Mouse (Mus musculus): Measurements from ENCODE around the gene Il15. TPM values are rescaled to one million over a fixed set of nuclear protein-coding genes. Genes with fewer than 3 reads are reported as not detected.
A peak's percentile ranks its signal among the peaks of the same experiment; 100 is the strongest.

Il15 gene
- polyA plus RNA-seq (2021), result 3.5 TPM

- no peak for TF ChIP-seq CTCF (IDR thresholded peaks at IDR 0.05)
- ChIA-PET POLR2A (no interaction called here), CTCF (interaction anchor here (1.0 to 1.9 kb wide), 2 partner anchors 16 to 28 kb away, joined by 3 to 5 read pairs; no protein-coding TSS in a partner anchor)
- peak; percentile 63 for ATAC-seq
- in situ Hi-C loops (cut with MboI; ENCODE audit: low pct_unique_long_range_greater_than_20kb), result no loop called here
- no peaks in the 10 kb centered on the region for H3K27me3 ChIP-seq
- no peak for DNase-seq (ENCODE audit: low read depth, low spot score)
These were observed at the start of gene Il15 for GRCm38 (mm10) chr8:82402686-82403330. Gene Il15 (minus strand): TSS chr8:82403222.

GRCm38 (mm10) chr8:82444897-82445296, 41.9 kb upstream of the Il15 start:
- no peaks in the 10 kb centered on the region for H3K27me3 ChIP-seq
- TF ChIP-seq CTCF (IDR thresholded peaks at IDR 0.05), result no peak
- ATAC-seq, result no peak
- in situ Hi-C loops (cut with MboI; ENCODE audit: low pct_unique_long_range_greater_than_20kb), result no loop called here
- DNase-seq (ENCODE audit: low read depth, low spot score), result no peak
- ChIA-PET POLR2A (no interaction called here), CTCF (interaction anchor here (1.0 to 1.5 kb wide), 2 partner anchors 9 to 15 kb away, joined by 4 to 5 read pairs; no protein-coding TSS in a partner anchor)

GRCm38 (mm10) chr8:82416587-82417340, 13.7 kb upstream of the Il15 start:
- ATAC-seq (no peak), DNase-seq (ENCODE audit: low read depth, low spot score) (no peak)
- no peak for TF ChIP-seq CTCF (IDR thresholded peaks at IDR 0.05)
- H3K27me3 ChIP-seq, result no peaks in the 10 kb centered on the region
- POLR2A ChIA-PET, result no interaction called here
- in situ Hi-C loops (cut with MboI; ENCODE audit: low pct_unique_long_range_greater_than_20kb), result no loop called here
- CTCF ChIA-PET, result no interaction called here

GRCm38 (mm10) chr8:82415485-82415884, 12.5 kb upstream of the Il15 start:
- POLR2A ChIA-PET, result no interaction called here
- ATAC-seq, result no peak

GRCm38 (mm10) chr8:82410135-82410534, 7.1 kb upstream of the Il15 start:
- POLR2A ChIA-PET, result no interaction called here
- no peak for TF ChIP-seq CTCF (IDR thresholded peaks at IDR 0.05)
- in situ Hi-C loops (cut with MboI; ENCODE audit: low pct_unique_long_range_greater_than_20kb), result no loop called here
- DNase-seq (ENCODE audit: low read depth, low spot score) (no peak), ATAC-seq (no peak)
- H3K27me3 ChIP-seq, result no peaks in the 10 kb centered on the region
- CTCF ChIA-PET, result no interaction called here

More at GRCm38 (mm10) chr8:82415485-82415884, 12.5 kb upstream of the Il15 start:
- no peak for DNase-seq (ENCODE audit: low read depth, low spot score)
- H3K27me3 ChIP-seq, result no peaks in the 10 kb centered on the region
- CTCF ChIA-PET, result interaction anchor here (1.0 kb wide), 1 partner anchor 278 kb away, joined by 3 read pairs; no protein-coding TSS in a partner anchor
- TF ChIP-seq CTCF (IDR thresholded peaks at IDR 0.05), result no peak
- in situ Hi-C loops (cut with MboI; ENCODE audit: low pct_unique_long_range_greater_than_20kb), result no loop called here

- in situ Hi-C loops (cut with MboI; ENCODE audit: low pct_unique_long_range_greater_than_20kb), result no loop called here
- DNase-seq (ENCODE audit: low read depth, low spot score) (no peak), ATAC-seq (no peak)
- no peak for TF ChIP-seq CTCF (IDR thresholded peaks at IDR 0.05)
- POLR2A ChIA-PET, result no interaction called here
- CTCF ChIA-PET, result no interaction called here
- H3K27me3 ChIP-seq, result no peaks in the 10 kb centered on the region
These were observed 4.0 kb upstream of the Il15 start for GRCm38 (mm10) chr8:82407060-82407459.

GRCm38 (mm10) chr8:82404068-82404467, 1.0 kb upstream of the Il15 start:
- no peaks in the 10 kb centered on the region for H3K27me3 ChIP-seq
- DNase-seq (ENCODE audit: low read depth, low spot score), result no peak
- POLR2A ChIA-PET, result no interaction called here
- CTCF ChIA-PET, result no interaction called here
- in situ Hi-C loops (cut with MboI; ENCODE audit: low pct_unique_long_range_greater_than_20kb), result no loop called here
- TF ChIP-seq CTCF (IDR thresholded peaks at IDR 0.05), result no peak
- no peak for ATAC-seq

- in situ Hi-C loops (cut with MboI; ENCODE audit: low pct_unique_long_range_greater_than_20kb), result no loop called here
- no peaks in the 10 kb centered on the region for H3K27me3 ChIP-seq
- no peak for DNase-seq (ENCODE audit: low read depth, low spot score)
- peak; percentile 79 for ATAC-seq
- CTCF ChIA-PET, result interaction anchor here (1.0 to 1.9 kb wide), 2 partner anchors 15 to 27 kb away, joined by 3 to 5 read pairs; no protein-coding TSS in a partner anchor
- no peak for TF ChIP-seq CTCF (IDR thresholded peaks at IDR 0.05)
- POLR2A ChIA-PET, result interaction anchor here (0.6 kb wide), 1 partner anchor 117 kb away, joined by 3 read pairs; no protein-coding TSS in a partner anchor
These were observed 749 bp downstream of the Il15 start for GRCm38 (mm10) chr8:82402261-82402685.

GRCm38 (mm10) chr8:82401490-82401889, 1.5 kb downstream of the Il15 start:
- ChIA-PET CTCF (interaction anchor here (1.0 to 1.9 kb wide), 2 partner anchors 14 to 27 kb away, joined by 3 to 5 read pairs; no protein-coding TSS in a partner anchor), POLR2A (interaction anchor here (0.6 to 0.7 kb wide), 2 partner anchors 117 to 317 kb away, joined by 3 read pairs; no protein-coding TSS in a partner anchor)
- DNase-seq (ENCODE audit: low read depth, low spot score) (no peak), ATAC-seq (no peak)
- in situ Hi-C loops (cut with MboI; ENCODE audit: low pct_unique_long_range_greater_than_20kb), result no loop called here
- no peak for TF ChIP-seq CTCF (IDR thresholded peaks at IDR 0.05)
- no peaks in the 10 kb centered on the region for H3K27me3 ChIP-seq

GRCm38 (mm10) chr8:82401059-82401458, 2.0 kb downstream of the Il15 start:
- TF ChIP-seq CTCF (IDR thresholded peaks at IDR 0.05), result no peak
- no peaks in the 10 kb centered on the region for H3K27me3 ChIP-seq
- CTCF ChIA-PET, result interaction anchor here (1.9 kb wide), 1 partner anchor 14 kb away, joined by 5 read pairs; no protein-coding TSS in a partner anchor
- in situ Hi-C loops (cut with MboI; ENCODE audit: low pct_unique_long_range_greater_than_20kb), result no loop called here
- ATAC-seq (no peak), DNase-seq (ENCODE audit: low read depth, low spot score) (no peak)
- POLR2A ChIA-PET, result no interaction called here

GRCm38 (mm10) chr8:82400376-82400775, 2.6 kb downstream of the Il15 start:
- POLR2A ChIA-PET, result no interaction called here
- ATAC-seq (no peak), DNase-seq (ENCODE audit: low read depth, low spot score) (no peak)
- no peaks in the 10 kb centered on the region for H3K27me3 ChIP-seq
- in situ Hi-C loops (cut with MboI; ENCODE audit: low pct_unique_long_range_greater_than_20kb), result no loop called here
- TF ChIP-seq CTCF (IDR thresholded peaks at IDR 0.05), result no peak
- CTCF ChIA-PET, result no interaction called here

All from Patski (cell line).